Mouse (Mus musculus) CD4-positive, CD25-positive, alpha-beta regulatory T cell, adult 2 months (primary cell): ENCODE data around the gene Tnfrsf26.

Experiments
- DNase-seq: peaks from one replicate; pipeline ENCODE4 v3.0.0-alpha.2; 2012; ENCODE audit warnings: low read depth, low spot score

Gene Tnfrsf26

DNA sequence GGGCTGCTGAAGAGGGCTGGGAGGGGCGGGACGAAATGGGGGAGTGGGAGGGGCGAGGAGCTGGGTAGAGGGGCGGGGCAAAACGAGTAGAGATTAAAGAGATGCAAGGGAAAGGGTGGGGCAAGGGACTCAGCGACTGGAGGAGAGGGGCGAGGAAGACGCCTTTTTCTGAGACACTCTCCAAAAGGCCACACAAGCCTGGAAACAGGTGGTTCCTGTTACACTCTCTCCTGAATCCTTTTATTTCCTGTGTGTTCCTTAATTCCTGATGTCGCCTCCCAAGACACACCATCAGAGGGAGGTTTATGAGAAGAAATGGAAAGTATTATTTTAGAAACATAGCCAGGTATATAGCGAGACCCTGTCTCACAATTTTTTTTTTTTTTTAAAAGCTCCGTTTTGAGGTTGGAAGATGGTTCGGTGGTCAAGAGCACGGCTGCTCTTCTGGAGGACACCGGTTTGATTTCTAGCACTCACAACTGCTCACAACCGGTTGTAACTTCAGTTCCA, 28.2 kb downstream of the Tnfrsf26 start:
- no peak for DNase-seq

- DNase-seq: peak; percentile 98
Observed at GRCm38 (mm10) chr7:143599428-143600230, 28.9 kb downstream of the Tnfrsf26 start, which contains the start of gene Cars. Gene Cars, minus strand, starts transcription at chr7:143600090.

GRCm38 (mm10) chr7:143594865-143595264, 33.7 kb downstream of the Tnfrsf26 start:
- no peak for DNase-seq

- no peak for DNase-seq
Observed at GRCm38 (mm10) chr7:143592255-143592654, 36.3 kb downstream of the Tnfrsf26 start.

DNA sequence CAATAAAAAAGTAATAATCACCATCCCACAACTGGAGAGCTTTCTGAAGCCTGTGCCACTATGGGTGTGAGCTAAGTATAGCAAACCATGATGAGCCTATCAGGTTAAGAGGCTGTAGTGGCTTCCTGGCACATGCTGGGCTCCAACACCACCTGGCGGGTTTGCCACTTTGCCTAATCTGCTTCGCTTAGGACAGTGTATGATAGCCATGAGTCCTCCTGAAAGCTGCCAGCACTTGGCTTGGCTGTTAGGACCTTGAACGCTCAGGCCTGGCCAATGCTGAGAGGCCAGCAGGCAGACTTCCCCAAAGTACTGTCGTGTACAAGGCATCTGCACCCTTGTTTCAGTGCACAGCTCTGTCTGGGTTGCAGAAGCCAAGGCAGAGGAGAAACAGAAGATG, 40.5 kb downstream of the Tnfrsf26 start:
- DNase-seq: no peak

DNA sequence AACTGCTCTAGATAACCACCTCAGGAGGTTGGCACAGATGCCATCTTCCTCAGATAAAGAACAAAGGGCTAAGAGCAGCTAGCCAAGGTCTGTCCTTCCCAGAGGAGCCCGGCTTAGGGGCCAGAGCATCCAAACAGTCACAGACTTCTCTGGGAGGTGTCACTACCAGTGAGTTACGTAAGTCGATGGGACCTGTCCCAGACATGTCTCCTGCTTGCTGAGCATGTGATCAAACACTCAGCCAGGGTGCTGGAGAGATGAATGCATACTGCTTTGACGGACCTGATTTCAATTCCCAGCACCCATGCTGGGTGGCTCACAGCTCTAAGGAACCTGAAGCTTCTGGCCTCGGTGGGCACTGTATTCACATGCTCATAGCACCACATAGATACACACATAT, 40.9 kb downstream of the Tnfrsf26 start:
- no peak for DNase-seq

DNA sequence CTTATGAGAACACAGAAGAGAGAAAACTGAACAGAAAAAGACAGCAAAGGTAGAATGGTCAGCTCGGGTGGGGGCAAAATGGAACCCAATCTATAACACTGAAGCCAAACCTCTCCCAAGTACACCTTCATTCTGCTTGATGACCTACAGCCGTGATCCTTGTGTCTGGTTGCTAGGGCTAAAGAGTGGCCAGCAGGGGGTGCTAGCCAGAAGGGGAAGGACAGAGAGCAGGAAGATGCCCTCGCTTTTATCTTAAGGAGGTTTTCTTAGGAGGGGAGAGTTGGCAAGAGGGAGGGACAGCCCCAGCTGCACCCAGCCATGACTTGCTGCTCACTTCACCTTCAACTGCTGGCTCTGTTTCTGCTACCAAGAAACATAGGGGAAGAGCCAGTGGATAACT, 44.6 kb downstream of the Tnfrsf26 start:
- peak; percentile 89 for DNase-seq

GRCm38 (mm10) chr7:143583025-143583424, 45.5 kb downstream of the Tnfrsf26 start:
- no peak for DNase-seq

GRCm38 (mm10) chr7:143575751-143576150, 52.8 kb downstream of the Tnfrsf26 start:
- no peak for DNase-seq

DNA sequence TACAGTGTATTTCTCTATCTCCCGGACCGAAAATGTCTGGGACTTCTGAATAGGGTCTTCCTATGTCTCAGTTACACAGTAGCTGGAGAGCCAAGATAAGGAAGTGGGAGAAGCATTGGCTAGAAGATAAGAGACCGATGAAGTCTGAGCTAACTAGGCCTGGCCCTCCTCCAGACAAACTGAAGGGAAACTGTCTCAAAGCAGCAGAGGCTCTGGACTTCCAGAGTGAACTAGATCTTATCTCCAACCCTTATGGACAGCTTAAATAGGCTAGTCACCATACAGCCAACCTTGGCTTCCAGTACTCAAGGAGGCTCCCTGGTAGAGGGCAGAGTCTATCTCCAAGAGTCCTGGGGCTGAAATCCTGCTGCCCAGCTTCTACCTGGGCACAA, 62.9 kb downstream of the Tnfrsf26 start:
- DNase-seq: no peak

DNA sequence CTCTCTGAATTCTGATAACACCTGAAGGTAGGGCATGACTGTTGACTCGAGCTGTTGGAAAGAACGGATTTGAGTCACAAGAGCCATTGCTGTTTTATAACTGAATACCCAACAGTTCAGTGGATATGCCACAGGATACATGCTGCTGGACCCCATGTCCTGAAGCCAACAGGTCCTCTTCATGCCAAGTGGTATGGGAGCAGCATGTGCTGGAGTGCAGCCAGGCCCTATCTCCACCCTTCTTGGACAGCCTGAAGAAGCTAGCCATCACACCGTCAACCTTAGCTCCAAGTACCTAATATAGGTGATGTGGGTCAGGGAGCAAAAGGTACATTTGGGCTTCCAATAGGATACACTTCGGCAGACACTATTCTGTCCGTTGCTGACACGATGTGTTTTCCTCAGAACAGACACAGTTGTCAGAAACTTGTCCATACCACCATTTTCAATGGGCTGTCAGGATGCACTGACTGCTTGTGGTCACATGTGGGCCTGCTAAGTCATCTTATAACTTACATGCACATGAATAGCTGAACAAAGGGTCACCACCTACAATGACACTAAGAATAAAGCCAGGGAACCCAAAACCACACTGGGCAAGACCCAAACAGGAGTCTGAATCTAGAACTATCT, 63.4 kb downstream of the Tnfrsf26 start:
- no peak for DNase-seq

- DNase-seq: no peak
Observed at GRCm38 (mm10) chr7:143563787-143564186, 64.7 kb downstream of the Tnfrsf26 start.
